Mouse (Mus musculus): ENCODE results near the gene Tulp1. TPM values are rescaled to one million over a fixed set of nuclear protein-coding genes. Genes with fewer than 3 reads are reported as not detected.
"Not testable (repeated sequence)": the region's sequence is repeated elsewhere in the genome, so short reads cannot be mapped to it uniquely, and the experiment has no call there.

The Tulp1 gene
- polyA plus RNA-seq, 1 experiment from 2014 or later, result 1.6 TPM

DNA sequence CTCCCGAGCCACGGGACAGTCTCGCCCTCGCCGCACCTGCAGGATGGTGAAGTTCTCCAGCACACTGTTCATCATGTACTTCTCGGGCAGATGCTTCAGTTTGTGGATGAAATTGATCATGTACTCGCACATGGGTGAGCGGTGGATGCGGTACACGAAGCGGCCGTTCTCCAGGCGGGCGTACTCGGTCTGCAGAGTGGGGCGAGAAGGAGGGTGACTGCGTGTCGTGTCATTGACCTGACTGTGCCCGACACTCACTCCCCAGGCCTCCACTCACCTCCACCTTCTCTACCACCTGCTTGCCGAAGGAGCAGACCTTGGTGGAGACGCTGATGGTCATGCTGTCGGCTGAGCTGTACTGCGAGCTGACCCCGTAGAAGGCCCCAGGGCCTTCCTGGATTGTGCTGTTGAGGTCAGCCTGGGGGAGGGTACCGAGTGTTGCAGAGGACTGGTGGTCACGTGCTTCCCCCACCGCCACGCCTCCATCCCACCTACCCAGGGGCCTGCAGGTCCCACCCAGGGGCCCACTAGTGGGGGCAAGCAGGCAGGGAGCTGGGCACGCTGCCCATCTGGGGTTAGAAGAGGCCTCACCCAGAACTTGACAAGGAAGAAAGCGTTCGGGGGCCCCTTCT lies 32.0 kb downstream of the Tulp1 start:
- H3K36me3 ChIP-seq (ENCODE audit: control insufficient read depth, insufficient read depth, low read length), result peaks cover 9% of the 10 kb centered on the region
- H3K4me3 ChIP-seq (ENCODE audit: low read length), result no peak overlapping the region
- H3K9me3 ChIP-seq (ENCODE audit: control insufficient read depth, low read length), result no peaks in the 10 kb centered on the region
- peaks cover 10% of the 10 kb centered on the region for H3K4me1 ChIP-seq (ENCODE audit: control insufficient read depth, insufficient read depth, low read depth, low read length)
- H3K27ac ChIP-seq (ENCODE audit: low read depth, low read length), result no peak overlapping the region
- H3K4me2 ChIP-seq (ENCODE audit: low read length), result no peak overlapping the region; the same call in 1 of the 2 replicates
- ATAC-seq, result no peak
- H3K9ac ChIP-seq (ENCODE audit: low read depth, low read length), result no peak overlapping the region
- WGBS, result 64% methylated on average over 30 of the region's 31 CpGs
- no peaks in the 10 kb centered on the region for H3K27me3 ChIP-seq (replicated peaks; ENCODE audit: control insufficient read depth, insufficient read depth, low read length)

- Histone ChIP-seq H3K27me3 (replicated peaks; ENCODE audit: control insufficient read depth, insufficient read depth, low read length) (no peaks in the 10 kb centered on the region), H3K4me3 (ENCODE audit: low read length) (no peak overlapping the region), H3K36me3 (ENCODE audit: control insufficient read depth, insufficient read depth, low read length) (peaks cover 9% of the 10 kb centered on the region), H3K4me1 (ENCODE audit: control insufficient read depth, insufficient read depth, low read depth, low read length) (peaks cover 16% of the 10 kb centered on the region), H3K9ac (ENCODE audit: low read depth, low read length) (no peak overlapping the region), H3K27ac (ENCODE audit: low read depth, low read length) (no peak overlapping the region), H3K9me3 (ENCODE audit: control insufficient read depth, low read length) (no peaks in the 10 kb centered on the region), H3K4me2 (ENCODE audit: low read length) (no peak overlapping the region)
- 43% methylated on average over 13 of the region's 13 CpGs for WGBS
- ATAC-seq, result no peak
These were observed 32.7 kb downstream of the Tulp1 start for GRCm38 (mm10) chr17:28332113-28332914.

GRCm38 (mm10) chr17:28331241-28332112 lies 33.5 kb downstream of the Tulp1 start:
- H3K4me1 ChIP-seq (ENCODE audit: control insufficient read depth, insufficient read depth, low read depth, low read length), result peaks cover 16% of the 10 kb centered on the region
- no peaks in the 10 kb centered on the region for H3K27me3 ChIP-seq (replicated peaks; ENCODE audit: control insufficient read depth, insufficient read depth, low read length)
- no peak overlapping the region for H3K9ac ChIP-seq (ENCODE audit: low read depth, low read length)
- no peak overlapping the region for H3K27ac ChIP-seq (ENCODE audit: low read depth, low read length)
- no peaks in the 10 kb centered on the region for H3K9me3 ChIP-seq (ENCODE audit: control insufficient read depth, low read length)
- WGBS, result 52% methylated on average over 5 of the region's 7 CpGs
- no peak overlapping the region for H3K4me2 ChIP-seq (ENCODE audit: low read length)
- ATAC-seq, result no peak
- peaks cover 9% of the 10 kb centered on the region for H3K36me3 ChIP-seq (ENCODE audit: control insufficient read depth, insufficient read depth, low read length)
- H3K4me3 ChIP-seq (ENCODE audit: low read length), result no peak overlapping the region

GRCm38 (mm10) chr17:28330590-28330989 lies 34.4 kb downstream of the Tulp1 start:
- H3K36me3 ChIP-seq (ENCODE audit: control insufficient read depth, insufficient read depth, low read length); H3K9me3 ChIP-seq (ENCODE audit: control insufficient read depth, low read length); ATAC-seq; H3K9ac ChIP-seq (ENCODE audit: low read depth, low read length); H3K27ac ChIP-seq (ENCODE audit: low read depth, low read length); H3K4me2 ChIP-seq (ENCODE audit: low read length); H3K4me3 ChIP-seq (ENCODE audit: low read length); H3K27me3 ChIP-seq (replicated peaks; ENCODE audit: control insufficient read depth, insufficient read depth, low read length): not testable (repeated sequence)
- peaks cover 16% of the 10 kb centered on the region for H3K4me1 ChIP-seq (ENCODE audit: control insufficient read depth, insufficient read depth, low read depth, low read length)
- WGBS, result 59% methylated on average over 6 of the region's 8 CpGs

DNA sequence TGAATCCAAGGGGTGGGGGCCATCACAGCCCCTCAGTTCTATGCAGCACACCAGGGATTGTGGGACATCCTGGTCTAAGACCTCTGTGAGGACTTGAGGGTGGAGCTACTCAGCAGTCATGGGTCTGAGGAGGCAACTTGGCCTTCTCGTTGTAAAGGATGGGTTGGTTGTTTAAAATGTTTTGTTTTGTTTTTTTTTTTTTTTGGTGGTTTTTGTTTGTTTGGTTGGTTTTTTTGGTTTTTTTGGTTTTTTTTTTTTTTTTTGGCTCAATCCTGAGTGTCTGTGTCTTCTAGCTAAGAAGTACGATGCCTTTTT lies 34.8 kb downstream of the Tulp1 start:
- peak overlapping the region; percentile 95 for H3K9ac ChIP-seq (ENCODE audit: low read depth, low read length)
- H3K4me2 ChIP-seq (ENCODE audit: low read length), result peak overlapping the region; percentile 89
- peak overlapping the region; percentile 68 for H3K4me3 ChIP-seq (ENCODE audit: low read length)
- H3K36me3 ChIP-seq (ENCODE audit: control insufficient read depth, insufficient read depth, low read length), result peaks cover 9% of the 10 kb centered on the region
- 59% methylated on average over 2 of the region's 2 CpGs for WGBS
- ATAC-seq, result no peak
- H3K4me1 ChIP-seq (ENCODE audit: control insufficient read depth, insufficient read depth, low read depth, low read length), result peaks cover 16% of the 10 kb centered on the region
- H3K9me3 ChIP-seq (ENCODE audit: control insufficient read depth, low read length), result no peaks in the 10 kb centered on the region
- no peaks in the 10 kb centered on the region for H3K27me3 ChIP-seq (replicated peaks; ENCODE audit: control insufficient read depth, insufficient read depth, low read length)
- H3K27ac ChIP-seq (ENCODE audit: low read depth, low read length), result no peak overlapping the region

DNA sequence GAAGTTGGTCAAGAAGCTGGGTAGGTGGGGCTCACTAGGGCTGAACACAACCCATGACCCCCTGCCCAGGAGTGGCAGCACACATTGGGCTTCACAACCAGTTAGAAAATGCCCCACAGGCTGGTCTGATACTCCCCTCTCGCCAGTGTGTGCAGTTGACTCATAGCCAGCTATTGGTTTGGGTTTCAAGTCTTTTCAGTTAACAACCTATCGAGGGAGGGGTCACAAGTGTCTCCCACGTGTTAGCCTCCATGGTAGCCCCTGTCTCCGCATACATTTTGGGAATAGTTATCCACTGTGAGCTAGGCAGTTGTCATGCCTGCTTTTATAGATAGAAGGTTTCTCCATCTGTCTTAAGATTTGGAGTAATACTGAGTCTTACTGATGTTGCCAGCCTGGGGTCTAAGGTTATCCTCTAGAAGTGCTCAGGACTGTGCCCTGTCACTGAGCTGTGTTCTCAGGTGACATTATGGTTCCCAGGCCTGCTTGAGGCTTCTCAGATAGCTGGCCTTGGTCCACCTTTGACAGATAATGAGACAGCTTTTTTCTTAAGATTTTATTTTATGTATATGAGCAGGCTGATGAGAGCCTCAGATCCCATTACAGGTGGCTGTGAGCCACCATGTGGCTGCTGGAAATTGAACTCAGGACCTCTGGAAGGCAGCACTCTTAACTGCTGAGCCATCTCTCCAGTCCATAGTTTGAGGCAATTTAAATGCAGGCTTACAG lies 35.4 kb downstream of the Tulp1 start:
- 10% methylated on average over 4 of the region's 4 CpGs for WGBS
- Histone ChIP-seq H3K9ac (ENCODE audit: low read depth, low read length) (peak overlapping the region; percentile 95), H3K4me2 (ENCODE audit: low read length) (peak overlapping the region; percentile 89), H3K36me3 (ENCODE audit: control insufficient read depth, insufficient read depth, low read length) (peaks cover 9% of the 10 kb centered on the region), H3K27ac (ENCODE audit: low read depth, low read length) (no peak overlapping the region), H3K27me3 (replicated peaks; ENCODE audit: control insufficient read depth, insufficient read depth, low read length) (no peaks in the 10 kb centered on the region), H3K4me1 (ENCODE audit: control insufficient read depth, insufficient read depth, low read depth, low read length) (peaks cover 16% of the 10 kb centered on the region), H3K9me3 (ENCODE audit: control insufficient read depth, low read length) (no peaks in the 10 kb centered on the region), H3K4me3 (ENCODE audit: low read length) (peak overlapping the region; percentile 68)
- ATAC-seq, result no peak

DNA sequence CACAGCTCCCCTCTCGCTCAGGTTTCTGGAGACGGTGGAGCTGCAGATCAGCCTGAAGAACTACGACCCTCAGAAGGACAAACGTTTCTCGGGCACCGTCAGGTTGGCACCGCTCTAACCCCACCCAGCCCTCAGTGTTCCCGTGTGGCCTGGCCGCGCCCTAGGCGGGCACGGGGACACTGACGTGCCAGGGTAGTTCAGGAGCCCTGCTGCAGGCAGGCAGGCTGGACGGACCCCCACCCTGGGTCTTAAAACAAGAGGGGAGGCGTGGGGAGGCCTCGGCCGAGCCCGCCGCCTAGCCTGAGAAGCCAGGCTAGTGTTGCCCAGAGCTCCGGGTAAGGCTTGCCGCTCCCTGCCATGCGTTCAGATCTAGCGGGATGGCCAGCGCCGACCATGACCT lies 36.1 kb downstream of the Tulp1 start:
- no peaks in the 10 kb centered on the region for H3K9me3 ChIP-seq (ENCODE audit: control insufficient read depth, low read length)
- peaks cover 9% of the 10 kb centered on the region for H3K36me3 ChIP-seq (ENCODE audit: control insufficient read depth, insufficient read depth, low read length)
- peak overlapping the region; percentile 92 for H3K27ac ChIP-seq (ENCODE audit: low read depth, low read length)
- peaks cover 16% of the 10 kb centered on the region for H3K4me1 ChIP-seq (ENCODE audit: control insufficient read depth, insufficient read depth, low read depth, low read length)
- H3K9ac ChIP-seq (ENCODE audit: low read depth, low read length), result peak overlapping the region; percentile 95
- no peaks in the 10 kb centered on the region for H3K27me3 ChIP-seq (replicated peaks; ENCODE audit: control insufficient read depth, insufficient read depth, low read length)
- H3K4me3 ChIP-seq (ENCODE audit: low read length), result peak overlapping the region; percentile 68
- WGBS, result 0% methylated on average over 25 of the region's 25 CpGs
- peak; percentile 21 for ATAC-seq
- H3K4me2 ChIP-seq (ENCODE audit: low read length), result peak overlapping the region; percentile 89

DNA sequence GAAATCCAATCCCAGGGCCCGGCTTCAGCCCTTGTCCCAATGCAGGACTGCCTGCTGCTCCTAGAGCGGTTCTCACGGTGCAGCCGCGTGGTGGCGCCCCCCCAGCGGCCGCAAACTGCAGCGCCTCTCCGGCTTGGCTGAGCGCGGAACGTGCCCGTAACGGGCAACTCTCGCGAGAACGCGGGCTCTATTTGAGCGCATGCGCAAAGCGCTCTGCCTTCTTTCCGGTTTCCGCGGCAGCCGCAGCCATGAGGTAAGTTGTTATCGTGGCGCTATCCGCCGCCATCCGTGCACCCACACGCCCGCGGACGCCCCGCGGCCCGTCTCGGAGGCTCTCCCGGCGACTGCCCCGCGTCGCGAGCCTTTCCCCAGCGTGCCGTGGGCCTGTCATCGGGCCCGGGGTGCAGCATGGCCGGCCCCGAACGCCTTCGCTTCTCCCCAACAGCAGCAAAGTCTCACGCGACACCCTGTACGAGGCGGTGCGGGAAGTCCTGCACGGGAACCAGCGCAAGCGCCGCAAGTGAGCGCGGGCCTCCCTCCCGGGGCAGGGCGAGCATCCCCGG lies 36.6 kb downstream of the Tulp1 start, which contains the start of gene Rpl10a:
TSS of gene Rpl10a (plus strand) at position 106 of the 563 bp plus-strand sequence.
- peak; percentile 87 for ATAC-seq
- Histone ChIP-seq H3K27ac (ENCODE audit: low read depth, low read length) (peak within 1 kb of the TSS; percentile 92), H3K9ac (ENCODE audit: low read depth, low read length) (peak within 1 kb of the TSS; percentile 95), H3K4me2 (ENCODE audit: low read length) (peak within 1 kb of the TSS; percentile 89), H3K36me3 (ENCODE audit: control insufficient read depth, insufficient read depth, low read length) (peaks cover 9% of the 10 kb centered on the region), H3K4me3 (ENCODE audit: low read length) (peak within 1 kb of the TSS; percentile 68), H3K4me1 (ENCODE audit: control insufficient read depth, insufficient read depth, low read depth, low read length) (peaks cover 16% of the 10 kb centered on the region), H3K9me3 (ENCODE audit: control insufficient read depth, low read length) (no peaks in the 10 kb centered on the region), H3K27me3 (replicated peaks; ENCODE audit: control insufficient read depth, insufficient read depth, low read length) (no peaks in the 10 kb centered on the region)
- WGBS, result under 1% methylated on average over 56 of the region's 67 CpGs
